Mouse (Mus musculus) T-helper 2 cell (primary cell): Measurements from ENCODE around the gene Tmem80.

Source experiments
- in situ Hi-C: fragments of 300-600 bp; cut with MboI, MseI; formaldehyde crosslinking; loops from one replicate; pipeline ENCODE4 v1.15.1; 2025; ENCODE audit warnings: high pct_unique_total_duplicates

Tmem80 gene

DNA sequence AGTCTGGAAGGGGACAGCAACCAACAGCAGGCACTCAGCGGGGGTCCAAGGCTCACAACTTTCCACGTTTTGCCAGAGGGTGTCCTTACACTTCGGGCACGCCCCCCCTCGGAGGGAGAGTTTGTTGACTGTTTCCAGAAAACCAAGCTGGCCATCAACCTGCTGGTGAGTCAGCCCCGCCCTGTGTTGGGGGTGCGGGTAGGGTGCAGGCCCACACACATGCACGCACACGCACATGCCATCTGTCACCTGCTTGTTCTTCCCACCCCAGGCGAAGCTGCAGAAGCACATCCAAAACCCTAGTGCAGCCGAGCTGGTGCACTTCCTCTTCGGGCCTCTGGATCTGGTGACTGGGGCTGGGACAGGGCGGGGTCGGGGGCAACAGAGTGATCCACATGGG lies 29.4 kb downstream of the Tmem80 start:
- in situ Hi-C loops, result loop anchor here (5.0 kb wide), 1 partner anchor 85 kb away; no protein-coding TSS in a partner anchor

DNA sequence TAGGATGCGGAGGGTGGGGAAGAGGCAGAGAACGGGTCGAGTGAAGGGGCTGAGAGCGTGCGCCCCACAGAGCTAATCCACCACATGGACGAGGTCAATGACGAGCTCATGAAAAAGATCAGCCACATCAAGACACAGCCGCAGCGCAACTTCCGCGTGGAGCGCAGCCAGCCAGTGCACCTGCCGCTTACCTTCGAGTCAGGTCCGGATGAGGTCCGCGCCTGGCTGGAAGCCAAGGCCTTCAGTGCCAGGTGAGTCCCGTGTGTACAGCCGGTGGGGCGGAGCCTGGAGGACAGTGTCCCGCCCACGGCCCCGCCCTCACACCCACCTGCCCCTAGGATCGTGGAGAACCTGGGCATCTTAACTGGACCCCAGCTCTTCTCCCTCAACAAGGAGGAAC lies 34.0 kb downstream of the Tmem80 start:
- in situ Hi-C loops, result no loop called here

GRCm38 (mm10) chr7:141363106-141363751 lies 35.7 kb downstream of the Tmem80 start:
- in situ Hi-C loops, result no loop called here

DNA sequence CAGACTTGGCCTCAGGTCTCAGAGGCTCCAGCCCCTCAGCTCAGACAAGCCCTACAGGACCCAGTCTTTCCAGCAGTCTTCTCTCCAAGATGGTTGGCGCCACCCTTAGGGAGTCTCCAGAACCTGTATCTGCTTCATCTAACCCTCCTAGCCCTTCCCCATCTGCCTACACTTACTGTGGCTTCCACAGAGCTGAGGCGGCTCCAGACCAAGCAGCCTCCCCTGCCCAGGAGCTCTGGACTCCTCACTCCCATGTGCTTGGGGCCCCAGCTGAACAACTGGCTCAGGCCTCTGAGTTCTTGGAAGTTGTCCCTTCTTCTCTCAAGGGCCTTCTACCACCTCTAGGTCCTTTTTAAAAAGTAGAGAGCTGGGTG lies 36.2 kb downstream of the Tmem80 start:
- in situ Hi-C loops, result no loop called here

- in situ Hi-C loops, result no loop called here
Measured at GRCm38 (mm10) chr7:141364349-141365048, 37.0 kb downstream of the Tmem80 start.

DNA sequence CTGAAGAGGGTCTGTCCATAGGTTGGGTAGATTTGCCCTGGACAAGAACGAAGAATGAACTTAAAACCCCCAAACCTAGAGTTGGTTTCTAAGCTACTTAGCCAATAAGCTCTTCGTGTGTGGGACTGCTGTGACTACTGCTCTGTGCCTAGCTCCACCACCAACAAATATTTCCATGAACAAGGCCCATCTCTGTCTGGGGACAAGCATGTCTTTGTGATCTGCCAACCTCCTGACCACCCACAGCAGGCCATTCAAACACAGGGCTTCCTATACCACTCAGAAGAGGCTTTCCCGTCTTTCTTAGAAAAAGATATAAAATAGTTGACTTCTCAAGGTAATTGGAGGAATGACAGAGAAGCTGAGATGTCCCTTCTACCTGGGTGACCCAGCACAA lies 37.5 kb downstream of the Tmem80 start:
- in situ Hi-C loops, result no loop called here

DNA sequence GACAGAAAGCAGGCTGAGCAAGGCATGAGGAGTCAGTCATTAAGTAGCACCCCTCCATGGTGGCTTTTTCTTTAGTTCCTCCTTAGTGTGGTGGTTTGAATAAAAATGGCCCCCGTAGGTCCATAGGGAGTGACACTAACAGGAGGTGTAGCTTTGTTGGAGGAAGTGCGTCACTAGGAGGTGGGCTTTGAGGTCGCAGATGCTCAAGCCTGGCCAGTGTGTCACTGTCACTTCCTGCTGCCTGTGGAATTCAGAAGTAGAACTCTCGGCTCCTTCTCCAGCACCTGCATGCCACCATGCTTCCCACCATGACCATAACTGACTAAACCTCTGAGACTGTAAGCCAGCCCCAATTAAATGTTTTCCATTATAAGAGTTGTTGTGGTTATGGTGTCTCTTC lies 39.8 kb downstream of the Tmem80 start:
- in situ Hi-C loops, result no loop called here

DNA sequence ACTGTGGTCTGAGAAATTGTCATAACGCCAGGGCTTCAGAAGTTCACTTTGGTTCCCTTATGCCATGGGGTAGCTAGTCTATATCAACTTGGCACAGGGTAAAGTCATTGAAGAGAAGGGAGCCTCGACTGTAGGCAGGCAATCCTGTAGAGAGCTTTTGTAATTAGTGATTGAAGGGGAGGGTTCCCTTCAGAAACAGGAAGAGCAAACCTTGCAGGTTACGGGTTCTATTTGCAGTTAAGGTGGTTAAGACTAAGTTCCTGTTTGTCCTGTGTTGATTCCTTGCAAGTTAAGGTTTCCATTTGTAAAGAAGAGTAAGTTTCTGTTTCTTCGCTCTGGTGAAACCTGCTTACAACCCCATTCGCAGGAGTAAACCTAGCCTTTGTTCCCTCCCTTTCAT lies 42.4 kb downstream of the Tmem80 start:
- in situ Hi-C loops, result no loop called here

DNA sequence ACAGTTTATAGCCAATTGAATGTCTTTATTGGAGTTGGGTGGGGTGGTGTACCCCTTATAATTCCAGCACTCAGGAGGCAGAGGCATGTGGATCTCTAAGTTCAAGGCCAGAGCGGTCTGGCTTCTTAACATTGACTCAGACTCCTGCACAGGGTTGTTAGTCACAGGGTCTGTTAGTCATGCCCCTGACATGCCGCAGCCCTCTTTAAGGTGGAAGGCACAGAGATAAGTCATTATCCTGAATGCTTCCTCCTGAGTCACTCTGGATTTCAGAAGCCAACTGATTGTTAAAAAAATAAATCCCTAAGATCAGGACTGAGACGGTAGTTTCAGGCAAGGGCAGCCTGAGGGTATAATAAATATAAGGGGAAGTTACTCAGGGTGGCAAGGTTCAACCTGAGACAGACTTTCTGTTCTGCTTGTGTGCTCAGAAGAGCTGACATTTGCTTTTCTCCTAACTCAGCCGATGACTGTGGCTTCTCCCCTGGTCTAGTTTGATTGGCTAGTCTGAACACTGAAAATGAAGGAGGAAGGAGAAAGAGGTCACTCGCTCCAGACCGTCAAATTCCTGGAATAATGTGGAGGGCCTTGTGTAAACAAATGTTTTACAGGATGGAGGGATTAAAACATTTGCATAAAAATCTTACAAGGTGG lies 44.5 kb downstream of the Tmem80 start:
- in situ Hi-C loops, result no loop called here

- in situ Hi-C loops, result no loop called here
Measured at GRCm38 (mm10) chr7:141373611-141374010, 46.1 kb downstream of the Tmem80 start.

DNA sequence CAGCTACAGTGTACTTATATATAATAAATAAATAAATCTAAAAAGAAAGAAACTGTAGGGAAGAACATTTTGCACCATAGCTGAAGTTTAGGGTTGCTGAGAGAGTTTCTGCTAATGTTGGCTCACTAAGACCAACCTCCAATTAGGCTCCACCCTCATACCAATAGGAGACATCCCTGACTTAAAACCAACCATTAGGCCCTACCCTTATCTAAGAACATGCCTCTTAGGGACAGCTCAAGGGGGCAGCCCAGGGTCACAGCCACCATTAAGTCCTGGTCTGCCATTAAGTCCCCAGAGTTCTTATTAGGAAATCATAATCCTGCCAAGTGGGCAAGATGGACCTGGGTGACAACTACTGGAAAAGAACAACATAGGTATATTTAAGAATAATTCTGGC lies 46.9 kb downstream of the Tmem80 start:
- in situ Hi-C loops, result no loop called here

GRCm38 (mm10) chr7:141379584-141379983 lies 52.0 kb downstream of the Tmem80 start:
- in situ Hi-C loops, result no loop called here

DNA sequence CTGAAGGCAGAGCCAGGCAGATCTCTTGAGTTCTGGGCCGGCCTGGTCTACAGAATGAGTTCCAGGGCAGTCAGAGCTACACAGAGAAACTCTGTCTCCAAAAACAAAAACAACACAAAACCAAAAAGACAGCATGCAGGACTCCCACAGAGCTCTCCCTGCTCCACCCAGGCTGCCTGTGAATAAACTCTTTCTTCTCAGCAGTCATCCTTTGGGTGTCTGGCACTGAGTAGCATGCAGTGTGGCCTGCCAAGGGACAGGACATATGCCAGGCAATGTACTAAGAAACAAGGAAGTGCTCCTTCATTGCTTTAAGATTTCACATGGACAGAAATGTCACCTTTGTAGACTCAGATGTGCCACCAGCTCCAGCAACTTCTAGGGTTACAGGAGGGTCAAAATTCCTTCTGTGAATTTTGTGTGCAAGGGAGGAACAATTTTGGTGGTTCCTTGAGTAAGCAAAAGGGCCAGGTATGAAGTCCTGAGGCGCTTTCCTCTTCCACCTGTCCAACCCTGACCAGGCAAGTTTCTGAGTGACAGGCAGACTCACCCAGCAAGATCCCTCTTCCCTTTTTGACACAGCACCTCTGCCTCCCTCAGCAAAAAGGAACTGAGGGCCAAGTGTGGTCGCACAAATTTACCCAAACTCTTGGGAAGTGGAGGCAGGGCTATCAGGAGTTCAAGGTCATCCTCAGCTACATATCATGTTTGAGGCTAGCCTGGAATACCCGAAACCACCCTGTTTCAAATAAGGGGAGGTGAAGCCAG lies 53.7 kb downstream of the Tmem80 start:
- in situ Hi-C loops, result no loop called here
